Mouse (Mus musculus) megakaryocyte progenitor cell, adult 5-6 weeks (primary cell): ENCODE measurements around the gene Irak3. TPM values are rescaled to one million over a fixed set of nuclear protein-coding genes. Genes with fewer than 3 reads are reported as not detected.
A peak's percentile ranks its signal among the peaks of the same experiment; 100 is the strongest.

Source experiments
- ATAC-seq: replicated peaks from 2 replicates; pipeline ENCODE4 v1.8.0; 2016; ENCODE audit warnings: mild to moderate bottlenecking, moderate TSS enrichment, inconsistent platforms; ENCODE audit not compliant: poor library complexity
- total RNA-seq, 2 experiments: library from RNA; stranded (forward) in 1 of 2; stranded (reverse) in 1 of 2; fragments of 157-497, 149-512 nt in 1 of 2; fragments of 200-1000 nt in 1 of 2; gene quantifications; 2 replicates each; pipeline versions ENCODE4 v1.2.3 to v1.2.4; 2015 to 2017

Gene Irak3
- total RNA-seq, 2 experiments from 2014 or later: 19.6 to 57.7 TPM

DNA sequence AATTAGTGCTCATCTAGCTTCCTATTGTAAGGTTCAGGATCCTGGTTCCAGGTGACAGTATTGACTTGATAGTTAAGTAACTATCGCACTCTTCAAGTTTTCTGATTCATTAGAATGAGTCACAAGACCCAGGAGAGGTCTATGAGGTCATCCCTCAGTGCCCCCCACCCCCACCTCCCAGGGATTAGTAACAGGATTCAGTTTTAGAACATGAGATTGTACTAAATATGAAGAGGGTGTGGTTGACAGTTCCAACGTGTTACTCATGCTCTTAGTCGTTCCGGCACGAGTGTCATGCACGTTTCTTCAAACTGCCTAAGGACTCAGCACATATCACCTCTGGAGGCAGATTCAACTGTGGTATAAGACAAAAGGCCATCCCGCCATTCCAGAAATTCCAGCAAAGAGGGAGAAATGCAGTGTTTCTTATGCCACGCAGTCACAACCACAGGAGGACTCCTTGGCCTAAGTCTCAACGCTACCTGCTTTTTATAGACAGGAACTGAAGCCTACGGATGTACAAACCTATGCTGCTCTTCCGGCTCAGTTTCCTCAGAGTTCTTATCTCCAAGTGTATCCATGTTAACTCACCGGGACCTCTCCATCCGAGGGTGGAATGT, 2.8 kb upstream of the Irak3 start:
- ATAC-seq: no peak

DNA sequence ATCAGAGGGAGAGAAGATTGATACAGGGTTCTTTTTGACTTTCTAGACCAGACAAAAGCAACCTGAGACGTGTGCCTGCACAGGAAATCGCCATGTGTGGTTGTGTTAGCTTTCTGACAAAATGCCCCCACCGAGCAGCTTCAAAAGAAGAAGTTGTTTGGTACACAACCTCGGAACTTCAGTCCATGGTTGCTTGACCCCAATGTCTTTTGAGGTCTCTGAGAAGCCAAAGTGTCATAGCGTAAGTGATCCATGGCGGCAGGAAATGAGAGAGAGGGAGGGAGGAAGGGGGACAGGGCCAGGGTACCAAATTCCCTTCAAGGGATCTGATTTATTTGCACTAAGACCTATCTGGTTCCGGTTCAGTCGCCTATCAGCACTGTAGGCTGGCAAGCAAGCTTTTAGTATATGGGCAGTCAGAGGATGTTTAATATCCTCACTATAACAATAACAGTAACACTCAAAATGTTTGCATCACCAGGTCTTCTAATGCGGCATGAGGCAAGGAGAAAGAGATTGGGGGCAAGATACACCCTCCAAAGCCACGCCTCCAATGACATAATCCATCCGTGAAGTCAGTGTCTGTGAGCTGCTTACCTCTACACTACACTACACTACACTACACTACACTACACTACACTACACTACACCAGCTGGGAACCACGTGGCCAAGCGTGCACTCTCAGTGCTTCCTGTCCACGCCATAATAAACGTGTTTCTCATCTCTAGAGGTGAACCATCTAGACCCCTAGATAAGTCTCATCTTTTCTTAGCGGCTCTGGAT, 729 bp upstream of the Irak3 start:
- ATAC-seq: peak; percentile 21

DNA sequence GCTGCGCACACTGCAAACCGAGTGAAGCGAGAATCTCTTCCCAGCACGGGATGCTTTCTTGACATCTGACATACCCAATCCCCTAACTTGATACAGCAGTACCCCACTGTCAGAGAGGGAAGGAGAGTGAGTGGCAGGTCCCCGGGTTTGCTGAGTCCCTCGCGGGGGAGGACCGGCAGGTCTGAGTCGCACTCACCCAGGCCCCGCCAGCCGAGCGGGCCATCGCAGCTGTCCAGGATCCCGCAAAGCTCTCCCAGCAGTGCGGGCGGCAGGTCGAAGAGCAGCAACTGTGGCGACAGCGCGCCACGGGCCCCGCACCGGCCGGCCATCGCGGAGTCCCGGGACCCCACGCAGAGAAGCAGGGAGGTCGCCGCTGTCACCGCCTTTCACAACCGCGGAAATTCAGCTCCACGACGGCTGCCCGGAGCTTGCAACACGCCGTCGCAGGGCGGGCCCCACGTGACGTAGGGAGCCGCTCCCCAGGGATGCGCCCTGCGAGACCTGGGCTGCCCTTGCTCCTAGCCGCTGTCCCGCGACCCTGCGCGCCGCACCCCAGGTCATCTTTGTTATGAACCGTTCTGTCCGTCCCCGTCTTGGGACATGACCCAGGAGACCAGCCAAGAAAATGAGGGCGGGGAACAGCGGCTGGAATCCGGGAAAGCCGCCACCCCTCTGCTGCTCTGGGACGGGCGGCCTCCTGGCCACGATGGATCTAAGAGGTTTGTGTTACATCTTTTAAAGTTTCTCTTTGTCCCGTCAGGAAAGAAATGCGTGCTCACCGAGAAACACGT, 604 bp downstream of the Irak3 start, which contains the start of gene Tmbim4:
Gene Tmbim4, plus strand, starts transcription at position 460 of the 791 bp plus-strand sequence.
- peak; percentile 70 for ATAC-seq

DNA sequence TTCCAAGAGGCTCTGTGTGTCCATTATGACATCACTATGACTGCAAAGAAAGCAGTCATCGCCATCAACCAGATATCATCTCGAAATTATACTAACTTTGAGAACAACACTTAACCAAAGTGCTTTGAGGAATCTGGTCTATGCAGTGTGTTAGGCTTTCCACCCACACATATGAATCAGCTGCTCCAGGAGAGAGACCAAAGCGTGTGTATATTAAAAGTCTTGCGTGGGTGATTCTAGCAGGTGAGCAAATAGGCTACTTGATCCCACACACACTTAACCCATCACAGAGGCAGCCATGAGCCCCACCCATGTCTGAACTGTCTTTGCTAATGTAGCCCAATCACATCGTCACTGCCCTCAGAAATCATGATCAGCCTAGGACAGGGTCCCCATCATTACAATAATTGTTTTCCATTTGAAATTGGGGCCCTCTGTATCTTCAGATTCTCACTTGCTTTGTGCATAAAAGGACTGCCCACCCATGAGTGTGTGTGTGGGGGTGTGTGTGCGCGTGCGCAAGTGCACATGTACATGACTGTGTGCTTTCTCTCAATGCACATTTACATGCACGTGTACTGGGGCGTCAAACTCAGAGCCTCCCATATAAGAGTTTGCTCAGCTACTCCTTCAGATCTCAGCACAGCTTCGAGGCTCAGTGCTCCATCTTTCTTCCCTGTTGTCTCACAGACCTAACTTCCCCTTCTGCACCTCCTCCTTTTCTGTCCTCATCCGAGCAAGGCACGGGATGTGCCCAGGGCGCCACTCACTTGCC, 4.7 kb downstream of the Irak3 start:
- ATAC-seq: peak; percentile 21; the same call in 1 of the 2 replicates

GRCm38 (mm10) chr10:120193255-120193654, 8.7 kb downstream of the Irak3 start:
- ATAC-seq: peak; percentile 69

DNA sequence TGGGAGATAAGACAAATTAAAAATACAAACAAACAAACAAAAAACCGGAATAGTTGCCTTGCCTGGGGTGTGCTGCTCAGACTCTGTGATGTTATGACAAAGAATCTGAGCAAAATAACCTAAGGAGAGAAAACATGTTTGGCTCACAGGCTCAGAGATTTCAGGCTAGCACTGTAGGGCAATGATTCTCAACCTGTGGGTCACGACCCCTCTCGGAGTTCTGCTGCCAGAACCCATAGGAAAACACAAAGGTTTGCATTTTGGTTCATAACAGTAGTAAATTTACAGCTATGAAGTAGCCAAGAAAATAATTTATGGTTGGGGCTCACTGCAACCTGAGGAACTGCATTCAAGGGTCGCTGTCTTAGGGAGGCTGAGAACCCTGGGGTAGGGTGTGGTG, 9.7 kb downstream of the Irak3 start:
- no peak for ATAC-seq

GRCm38 (mm10) chr10:120191165-120191564, 10.8 kb downstream of the Irak3 start:
- ATAC-seq: no peak

DNA sequence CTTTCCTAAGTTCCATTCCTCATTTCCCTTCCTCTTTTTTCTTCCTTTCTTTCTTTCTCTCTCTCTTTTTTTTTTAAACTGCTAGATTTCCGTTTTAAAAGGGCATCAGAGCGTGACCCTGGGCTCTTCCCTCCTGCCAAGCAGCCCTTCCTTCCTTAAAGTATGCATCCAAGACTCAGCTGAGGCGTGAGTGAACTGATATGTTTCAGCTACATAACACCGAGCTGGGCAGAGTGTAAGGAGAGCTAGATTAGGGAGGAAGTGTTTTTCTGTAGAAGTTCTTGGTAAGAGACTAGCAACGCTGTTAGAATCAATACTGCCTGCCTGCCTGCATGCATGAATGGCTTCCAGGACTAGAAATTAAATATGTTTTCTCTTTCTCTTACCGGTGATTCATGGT, 12.1 kb downstream of the Irak3 start:
- peak; percentile 47 for ATAC-seq

DNA sequence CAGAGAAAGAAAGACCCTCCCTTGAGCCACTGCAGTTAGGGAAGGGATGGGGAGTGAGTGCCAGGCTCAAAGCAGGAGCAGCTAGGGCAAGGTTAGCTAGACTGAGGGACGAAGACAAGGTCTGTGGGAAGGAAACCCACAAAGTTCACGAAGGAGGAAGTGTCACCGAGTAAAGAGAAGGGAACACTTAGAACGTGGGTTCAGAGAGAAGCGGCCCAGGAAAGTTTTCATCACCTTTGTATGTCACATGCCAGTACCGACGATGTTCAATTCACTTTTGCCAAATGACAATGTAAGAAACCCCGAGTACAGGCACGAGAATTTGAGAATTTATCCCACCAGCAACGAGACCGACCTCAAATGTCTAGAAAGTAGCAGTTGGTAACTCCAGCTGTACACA, 12.7 kb downstream of the Irak3 start:
- peak; percentile 64 for ATAC-seq

- ATAC-seq: no peak
These were observed 13.4 kb downstream of the Irak3 start for GRCm38 (mm10) chr10:120188513-120188912.

DNA sequence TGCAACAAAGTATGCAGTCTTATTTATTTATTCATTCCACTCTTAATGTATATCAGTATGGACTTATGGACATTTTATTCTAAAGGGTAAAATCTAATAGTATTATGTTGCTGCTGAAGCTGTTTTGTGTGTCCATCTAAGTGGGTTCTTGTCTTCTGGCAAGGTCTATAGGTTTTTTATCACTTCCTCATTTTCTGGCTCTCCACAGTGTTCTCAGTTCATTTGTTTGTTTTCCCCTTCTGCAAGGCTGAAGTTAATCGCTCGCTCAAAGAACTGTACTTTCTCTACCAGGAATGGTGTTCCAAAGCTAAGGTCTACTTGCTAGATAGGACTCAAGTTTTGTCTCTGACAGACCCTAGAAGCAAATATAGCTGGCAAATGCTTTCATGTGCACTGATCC, 18.6 kb downstream of the Irak3 start:
- peak; percentile 47; the same call in 1 of the 2 replicates for ATAC-seq

GRCm38 (mm10) chr10:120182887-120183286, 19.0 kb downstream of the Irak3 start:
- ATAC-seq: peak; percentile 96

DNA sequence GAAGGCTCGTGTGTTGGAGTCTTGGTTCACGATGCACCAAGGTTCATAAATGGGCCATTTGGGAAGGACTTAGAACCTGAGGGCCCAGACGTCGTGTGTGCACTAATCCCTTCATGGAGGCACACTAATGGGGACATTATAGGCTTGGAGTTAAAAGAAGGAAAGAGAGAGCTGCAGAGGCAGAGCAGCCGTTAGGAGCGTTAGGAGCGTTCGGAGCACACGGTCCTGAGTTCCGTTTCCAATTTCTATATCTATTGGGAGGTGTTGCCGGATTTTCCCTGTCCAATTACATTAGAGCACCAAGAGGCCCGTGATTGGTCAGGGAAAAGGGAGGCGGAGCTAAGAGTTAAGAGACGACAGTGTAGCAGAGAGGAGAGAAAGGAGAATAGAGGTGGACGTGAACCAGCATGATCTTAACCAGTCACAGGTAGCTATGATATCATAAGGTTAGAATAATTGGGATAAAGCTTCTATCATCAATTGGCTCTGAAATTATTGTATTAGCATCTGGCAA, 27.7 kb downstream of the Irak3 start:
- ATAC-seq: no peak

DNA sequence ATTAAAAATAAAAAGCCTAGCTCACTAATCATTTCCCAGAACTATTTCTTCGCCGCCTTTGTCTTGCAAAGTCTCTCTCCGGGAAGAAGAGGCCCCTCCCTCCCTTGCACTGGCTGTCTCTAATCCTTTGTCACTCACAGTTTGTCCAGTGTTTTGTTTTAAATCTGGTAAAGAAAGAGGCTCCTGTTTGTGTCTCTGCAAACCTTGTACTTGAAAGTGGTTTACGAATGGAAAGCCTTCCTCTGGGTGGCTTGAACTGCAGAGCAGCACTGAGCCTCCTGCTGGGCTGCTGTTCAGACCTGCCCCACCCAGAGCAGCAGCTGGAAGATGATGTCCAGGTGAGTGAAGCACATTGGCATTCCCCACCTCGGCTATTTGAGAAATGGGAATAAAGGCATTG, 30.6 kb downstream of the Irak3 start:
- no peak for ATAC-seq

- ATAC-seq: no peak
These were observed 31.7 kb downstream of the Irak3 start for GRCm38 (mm10) chr10:120170277-120170676.

DNA sequence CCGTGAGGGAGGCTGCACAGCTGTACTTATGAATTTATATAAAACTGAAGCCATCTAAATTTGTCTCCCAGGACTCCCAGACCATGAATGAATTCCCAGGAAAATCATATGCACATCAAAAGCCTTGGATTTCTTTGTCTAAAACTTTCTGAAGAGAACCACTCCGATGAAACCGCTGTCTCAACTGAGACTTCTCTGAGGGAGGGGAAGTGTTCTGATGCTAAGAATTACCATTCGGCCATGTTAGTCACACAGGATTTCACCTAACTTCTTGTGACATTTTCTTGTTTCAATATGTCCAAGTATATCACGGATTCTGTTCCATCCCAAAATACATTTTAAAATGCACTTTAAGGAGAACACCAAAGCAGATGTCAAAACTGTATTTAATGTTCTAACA, 32.1 kb downstream of the Irak3 start:
- no peak for ATAC-seq

GRCm38 (mm10) chr10:120169064-120169463, 32.9 kb downstream of the Irak3 start:
- ATAC-seq: 0 out of 2 replicates have a peak, but pooled peaks have one; percentile 25

- ATAC-seq: peak; percentile 70
These were observed 33.9 kb downstream of the Irak3 start for GRCm38 (mm10) chr10:120168070-120168469.

DNA sequence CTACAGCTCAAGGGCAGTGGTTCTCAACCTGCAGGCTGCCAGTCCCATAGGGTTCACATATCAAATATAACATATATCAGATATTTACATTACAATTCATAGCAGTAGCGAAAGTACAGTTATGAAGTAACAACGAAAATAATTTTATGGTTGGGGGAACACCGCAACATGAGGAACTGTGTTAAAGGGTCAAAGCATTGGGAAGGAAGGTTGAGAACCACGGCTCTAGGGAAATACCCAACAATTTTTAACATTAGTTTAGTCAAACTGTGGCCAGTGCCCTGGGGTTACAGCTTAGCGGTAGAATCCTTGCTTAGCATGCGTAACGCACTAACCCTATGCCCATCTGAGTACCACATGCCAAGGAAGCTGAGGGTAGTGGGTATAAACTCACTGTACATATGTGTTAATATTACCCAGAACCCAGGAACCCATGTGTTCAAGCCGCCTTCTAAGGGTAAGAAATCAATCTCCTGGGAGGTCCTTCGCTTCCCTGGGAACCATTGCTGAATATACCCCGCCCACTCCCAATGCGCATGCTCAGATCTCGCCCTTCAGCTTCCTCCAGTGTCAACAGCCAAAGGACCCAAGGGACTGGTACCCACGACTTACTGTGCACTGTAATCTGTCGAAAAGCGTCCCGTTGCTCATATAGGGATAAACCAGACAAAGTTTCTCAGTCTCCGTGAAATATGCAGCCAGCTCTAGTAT, 36.0 kb downstream of the Irak3 start:
- ATAC-seq: no peak
